21 mouse cellular contexts compared by ENCODE assay signal in the genomic region with DNA sequence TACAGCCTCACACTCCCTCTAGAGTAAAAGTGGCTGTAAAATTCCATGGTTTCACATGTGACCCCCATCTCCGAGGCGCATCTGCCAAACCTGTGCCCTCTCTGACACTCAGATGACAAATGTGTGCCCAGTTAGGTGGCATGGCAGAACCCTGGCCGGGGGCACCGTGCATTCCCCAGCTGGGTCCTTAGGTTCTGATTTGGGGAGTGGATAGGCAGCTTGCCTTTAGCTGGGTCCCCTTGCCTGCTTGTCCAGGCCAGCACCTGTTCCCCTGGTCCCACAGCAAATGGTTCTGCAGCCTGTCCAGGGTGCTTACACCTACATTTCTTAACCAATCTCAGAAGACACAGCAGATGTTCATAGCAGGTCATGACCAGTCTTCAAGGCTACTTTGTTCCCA. TPM values are rescaled to one million over a fixed set of nuclear protein-coding genes. Genes with fewer than 3 reads are reported as not detected.
DNase-seq lines count a peak whose midpoint lies in the region; ATAC-seq and TF ChIP-seq lines count a peak whose summit lies in the region.
"Had no signal": no experiment of that assay in that cellular context is flagged by ENCODE, and none has a peak within 500 bp of the region (broad histone marks: within the 10 kb centered on the region; RNA-seq: fewer than 3 reads in every experiment).

No protein-coding gene starts in this region.

- H3K9me3 ChIP-seq in intestine, postnatal 0 days (ENCODE audit: control insufficient read depth) = no peaks in the 10 kb centered on the region
- no peaks in the 10 kb centered on the region for H3K9me3 ChIP-seq in intestine, embryonic 15.5 days
- no peaks in the 10 kb centered on the region for H3K9me3 ChIP-seq in liver, embryonic 12.5 days (replicated peaks)
- H3K9me3 ChIP-seq: embryonic facial prominence, embryonic 10.5 days; forebrain, embryonic 13.5 days; midbrain, embryonic 12.5 days; neural tube, embryonic 13.5 days had no signal

- no peak overlapping the region for H3K9ac ChIP-seq in intestine, postnatal 0 days (ENCODE audit: low read depth, low read length)
- no peak overlapping the region for H3K9ac ChIP-seq in intestine, embryonic 15.5 days
- H3K9ac ChIP-seq in liver, embryonic 12.5 days = no peak overlapping the region
- H3K9ac ChIP-seq: liver, embryonic 14.5 days; midbrain, embryonic 12.5 days; neural tube, embryonic 13.5 days had no signal

- ATAC-seq in intestine, postnatal 0 days = no peak
- no peak for ATAC-seq in intestine, embryonic 15.5 days
- no peak for ATAC-seq in liver, embryonic 12.5 days
- ATAC-seq: CD4-positive, CD25-positive, alpha-beta regulatory T cell, adult 4 months; forebrain, embryonic 13.5 days had no signal

- H3K4me3 ChIP-seq in intestine, postnatal 0 days (ENCODE audit: low read depth, low read length) = no peak overlapping the region
- H3K4me3 ChIP-seq in intestine, embryonic 15.5 days (replicated peaks) = no peak overlapping the region
- H3K4me3 ChIP-seq in liver, embryonic 12.5 days = no peak overlapping the region
- H3K4me3 ChIP-seq in small intestine, adult 2 months (ENCODE audit: low read depth, low read length) = no peak overlapping the region
- H3K4me3 ChIP-seq: forebrain, embryonic 13.5 days; midbrain, embryonic 12.5 days; neural tube, embryonic 13.5 days had no signal

- TF ChIP-seq POLR2A in small intestine, adult 2 months (IDR thresholded peaks at IDR 0.05; ENCODE audit: low read depth, low read length) = no peak

- WGBS in intestine, postnatal 0 days = 91% methylated on average over 4 of the region's 4 CpGs
- 85% methylated on average over 4 of the region's 4 CpGs for WGBS in intestine, embryonic 15.5 days
- 87% methylated on average over 4 of the region's 4 CpGs for WGBS in liver, embryonic 12.5 days (ENCODE audit: insufficient replicate concordance)
- WGBS in small intestine, adult 2 months = 90% methylated on average over 4 of the region's 4 CpGs

- no peak overlapping the region for H3K4me2 ChIP-seq in intestine, postnatal 0 days (replicated peaks; ENCODE audit: low read depth)
- H3K4me2 ChIP-seq in intestine, embryonic 15.5 days (replicated peaks) = no peak overlapping the region
- no peak overlapping the region for H3K4me2 ChIP-seq in liver, embryonic 12.5 days
- H3K4me2 ChIP-seq: forebrain, embryonic 13.5 days; midbrain, embryonic 12.5 days; neural tube, embryonic 13.5 days had no signal

- no peaks in the 10 kb centered on the region for H3K27me3 ChIP-seq in intestine, postnatal 0 days (replicated peaks; ENCODE audit: control insufficient read depth, insufficient read depth, low read length)
- H3K27me3 ChIP-seq in intestine, embryonic 15.5 days (replicated peaks) = no peaks in the 10 kb centered on the region
- no peaks in the 10 kb centered on the region for H3K27me3 ChIP-seq in liver, embryonic 12.5 days (replicated peaks)
- no peaks in the 10 kb centered on the region for H3K27me3 ChIP-seq in small intestine, adult 2 months (ENCODE audit: control insufficient read depth, insufficient read depth, low read length)
- H3K27me3 ChIP-seq: forebrain, embryonic 13.5 days; midbrain, embryonic 12.5 days; neural tube, embryonic 13.5 days had no signal

- no peak for TF ChIP-seq CTCF in intestine, postnatal 0 days (IDR thresholded peaks at IDR 0.05; ENCODE audit: low read depth)
- no peak for TF ChIP-seq CTCF in small intestine, adult 2 months (IDR thresholded peaks at IDR 0.05; ENCODE audit: extremely low read depth, insufficient read length, insufficient replicate concordance, low read depth, low read length)

- peaks cover 45% of the 10 kb centered on the region for H3K36me3 ChIP-seq in intestine, postnatal 0 days (ENCODE audit: control insufficient read depth, insufficient read depth)
- peaks cover 16% of the 10 kb centered on the region for H3K36me3 ChIP-seq in intestine, embryonic 15.5 days
- peaks cover 79% of the 10 kb centered on the region for H3K36me3 ChIP-seq in liver, embryonic 12.5 days
- peaks cover 27% of the 10 kb centered on the region for H3K36me3 ChIP-seq in small intestine, adult 2 months (ENCODE audit: control insufficient read depth, insufficient read depth, low read length)

- peak overlapping the region; percentile 68; the same call in 1 of the 2 replicates for H3K27ac ChIP-seq in intestine, postnatal 0 days (ENCODE audit: low read depth, low read length)
- H3K27ac ChIP-seq in intestine, embryonic 15.5 days = no peak overlapping the region
- H3K27ac ChIP-seq in liver, embryonic 12.5 days = 0 out of 2 replicates have a peak overlapping the region, but pooled peaks have one; percentile 41
- peak overlapping the region; percentile 6; the same call in 1 of the 2 replicates for H3K27ac ChIP-seq in small intestine, adult 2 months (ENCODE audit: insufficient read depth, low read depth, low read length)
- H3K27ac ChIP-seq: embryonic facial prominence, embryonic 10.5 days; forebrain, embryonic 13.5 days; liver, embryonic 14.5 days; macrophage had no signal

- peaks cover 10% of the 10 kb centered on the region for H3K4me1 ChIP-seq in intestine, postnatal 0 days (replicated peaks; ENCODE audit: control insufficient read depth, insufficient read depth, low read length)
- peaks cover 23% of the 10 kb centered on the region for H3K4me1 ChIP-seq in intestine, embryonic 15.5 days (replicated peaks)
- H3K4me1 ChIP-seq in liver, embryonic 12.5 days = peaks cover 57% of the 10 kb centered on the region
- H3K4me1 ChIP-seq in small intestine, adult 2 months (ENCODE audit: control insufficient read depth, insufficient read depth, insufficient read length, low read length) = peaks cover 35% of the 10 kb centered on the region

- peak; percentile 25 for DNase-seq in cerebellum, adult 9-11 months
- DNase-seq in cerebellum, postnatal 10 days = no peak
- no peak for DNase-seq in liver
- no peak for DNase-seq in right cerebral cortex, postnatal 4 days
- DNase-seq: adrenal gland, adult 2 months; right cerebral cortex, postnatal 14 days; thymus, postnatal 25 days had no signal

RNA-seq across cellular contexts. Expression of a gene that starts 3.0 kb away (rescaled TPM):
- polyA plus RNA-seq in intestine, postnatal 0 days (2015; fragmentation: Nextera tagmentation; extraction: Ambion mirVana) = 0.03 and 0.04 TPM in 2 replicates
- polyA plus RNA-seq in intestine, embryonic 15.5 days (2015; fragmentation: Nextera tagmentation; extraction: Ambion mirVana) = 0.21 and 0.29 TPM in 2 replicates
- 0.11 and 0.12 TPM in 2 replicates for polyA plus RNA-seq in liver, embryonic 12.5 days (2016; fragmentation: Nextera tagmentation; extraction: Ambion mirVana)
- polyA plus RNA-seq in small intestine, adult 2 months (2012; rRNA removed) = 3.1 and 6.1 TPM in 2 replicates

RNA-seq across cellular contexts. Expression of a gene that starts 5.9 kb away (rescaled TPM):
- 40.4 and 40.5 TPM in 2 replicates for polyA plus RNA-seq in intestine, postnatal 0 days (2015; fragmentation: Nextera tagmentation; extraction: Ambion mirVana)
- polyA plus RNA-seq in intestine, embryonic 15.5 days (2015; fragmentation: Nextera tagmentation; extraction: Ambion mirVana) = 37.0 and 37.7 TPM in 2 replicates
- 12.8 and 13.9 TPM in 2 replicates for polyA plus RNA-seq in liver, embryonic 12.5 days (2016; fragmentation: Nextera tagmentation; extraction: Ambion mirVana)
- polyA plus RNA-seq in small intestine, adult 2 months (2012; rRNA removed) = 17.9 and 27.4 TPM in 2 replicates

RNA-seq across cellular contexts. Expression of a gene that starts 22.6 kb away (rescaled TPM):
- polyA plus RNA-seq in intestine, postnatal 0 days (2015; fragmentation: Nextera tagmentation; extraction: Ambion mirVana) = 3.1 and 3.7 TPM in 2 replicates
- polyA plus RNA-seq in intestine, embryonic 15.5 days (2015; fragmentation: Nextera tagmentation; extraction: Ambion mirVana) = 9.8 and 11.5 TPM in 2 replicates
- polyA plus RNA-seq in liver, embryonic 12.5 days (2016; fragmentation: Nextera tagmentation; extraction: Ambion mirVana) = 6.9 and 7.4 TPM in 2 replicates
- polyA plus RNA-seq in small intestine, adult 2 months (2012; rRNA removed) = 2.4 and 3.8 TPM in 2 replicates

RNA-seq across cellular contexts. Expression of a gene that starts 37.5 kb away (rescaled TPM):
- polyA plus RNA-seq in intestine, postnatal 0 days (2015; fragmentation: Nextera tagmentation; extraction: Ambion mirVana) = not detected in 2 replicates
- not detected in 2 replicates for polyA plus RNA-seq in intestine, embryonic 15.5 days (2015; fragmentation: Nextera tagmentation; extraction: Ambion mirVana)
- not detected in 2 replicates for polyA plus RNA-seq in liver, embryonic 12.5 days (2016; fragmentation: Nextera tagmentation; extraction: Ambion mirVana)
- not detected in 2 replicates for polyA plus RNA-seq in small intestine, adult 2 months (2012; rRNA removed)
- polyA plus RNA-seq: adrenal gland, adult 2 months; brain, embryonic 14.5 days; embryonic facial prominence, embryonic 10.5 days; forebrain, embryonic 13.5 days; hindbrain, embryonic 11.5 days; liver, embryonic 14.5 days; midbrain, embryonic 12.5 days; neural tube, embryonic 13.5 days; testis, adult 2 months had no signal

RNA-seq across cellular contexts. Expression of a gene that starts 37.7 kb away (rescaled TPM):
- polyA plus RNA-seq in intestine, postnatal 0 days (2015; fragmentation: Nextera tagmentation; extraction: Ambion mirVana) = 17.3 and 20.5 TPM in 2 replicates
- polyA plus RNA-seq in intestine, embryonic 15.5 days (2015; fragmentation: Nextera tagmentation; extraction: Ambion mirVana) = 18.4 and 19.6 TPM in 2 replicates
- 11.3 and 11.4 TPM in 2 replicates for polyA plus RNA-seq in liver, embryonic 12.5 days (2016; fragmentation: Nextera tagmentation; extraction: Ambion mirVana)
- 14.9 and 77.0 TPM in 2 replicates for polyA plus RNA-seq in small intestine, adult 2 months (2012; rRNA removed)
